Mouse (Mus musculus) monocyte, adult 2 months (primary cell): Measurements from ENCODE around the gene Slc7a9.

Experiments
- DNase-seq, 2 experiments: peaks; one replicate each; pipeline ENCODE4 v3.0.0; 2022; ENCODE audit warnings: low spot score in 2 of 2, low read depth in 1 of 2

The Slc7a9 gene

DNA sequence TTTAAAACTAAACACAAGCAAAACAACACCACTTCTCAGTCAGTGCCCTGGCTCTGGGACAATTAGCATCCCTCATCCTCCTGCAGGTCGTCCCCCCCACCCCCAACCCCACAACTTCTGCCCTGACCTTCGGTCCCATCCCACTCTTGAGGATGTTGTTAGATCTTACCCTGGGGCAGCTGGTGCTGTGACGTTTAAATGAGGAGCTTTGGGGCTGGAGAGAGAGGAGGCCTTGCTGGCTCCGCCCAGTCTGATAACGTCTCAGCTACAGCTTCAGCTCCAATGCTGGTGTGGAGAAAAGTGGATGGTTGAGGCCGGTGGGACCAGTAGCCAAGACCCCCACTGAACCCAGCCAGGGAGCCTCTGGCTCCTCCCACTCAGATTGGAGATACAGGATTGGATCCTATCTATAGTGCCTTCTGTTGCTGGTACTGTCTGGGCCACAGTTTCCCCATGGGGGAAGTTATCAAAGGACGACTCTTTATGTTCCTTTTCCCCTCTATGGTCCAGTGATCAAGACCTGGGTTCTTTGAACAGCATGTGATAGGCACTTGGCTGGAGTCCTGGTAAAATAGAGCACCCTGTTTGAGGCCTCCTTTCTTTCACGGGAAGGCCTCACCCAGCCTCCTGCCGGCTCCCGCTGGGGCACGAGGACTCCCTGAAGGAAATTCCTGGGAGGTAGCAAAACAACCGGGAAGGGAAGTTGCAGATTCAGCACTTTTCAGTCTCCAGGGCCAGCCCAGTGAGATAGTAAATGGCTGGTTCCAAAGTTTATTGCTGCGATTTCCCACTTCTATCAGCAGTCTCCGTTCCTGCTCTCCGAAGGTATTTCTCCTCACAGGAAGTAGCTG, at the start of gene Slc7a9:
Gene Slc7a9 (plus strand): TSS at position 801 of the 851 bp plus-strand sequence.
- DNase-seq, result no peak

DNA sequence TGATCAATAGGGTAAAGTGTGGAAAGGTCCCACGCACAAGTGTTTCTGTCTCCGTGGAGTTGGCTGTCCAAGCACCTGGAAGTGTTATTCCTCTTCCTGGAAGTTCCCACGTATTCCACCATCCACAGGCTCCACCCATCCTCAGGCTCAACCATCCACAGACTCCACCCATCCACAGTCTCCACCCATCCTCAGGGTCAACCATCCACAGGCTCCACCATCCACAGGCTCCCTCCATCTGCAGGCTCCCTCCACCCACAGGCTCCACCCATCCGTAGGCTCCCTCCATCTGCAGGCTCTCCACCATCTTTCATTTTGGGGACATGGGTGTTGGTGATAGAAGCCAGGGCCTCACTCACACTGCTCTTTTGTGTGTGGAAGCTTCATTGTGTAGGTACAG, 47.4 kb upstream of the Slc7a9 start:
- DNase-seq, result no peak

DNA sequence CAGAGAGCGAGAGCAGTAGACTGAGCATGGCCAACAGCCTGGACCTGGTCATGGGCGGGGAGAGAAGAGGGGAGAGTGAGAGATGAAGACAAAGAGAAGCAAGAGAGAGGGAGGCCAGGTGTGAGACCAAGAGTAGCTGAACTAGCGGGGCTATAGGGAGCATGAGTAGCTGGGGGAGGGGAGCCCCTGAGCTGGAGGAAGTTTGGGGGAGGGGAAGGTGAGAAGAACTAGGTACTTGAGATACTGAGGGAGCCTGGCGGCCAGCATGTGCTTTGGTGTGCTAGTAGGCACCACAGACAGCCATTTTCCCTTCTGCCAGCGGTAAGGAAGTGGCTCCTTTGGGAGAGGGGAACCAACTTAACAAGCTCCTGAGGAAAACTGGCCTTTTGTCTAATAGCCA, 33.4 kb upstream of the Slc7a9 start:
- no peak for DNase-seq

DNA sequence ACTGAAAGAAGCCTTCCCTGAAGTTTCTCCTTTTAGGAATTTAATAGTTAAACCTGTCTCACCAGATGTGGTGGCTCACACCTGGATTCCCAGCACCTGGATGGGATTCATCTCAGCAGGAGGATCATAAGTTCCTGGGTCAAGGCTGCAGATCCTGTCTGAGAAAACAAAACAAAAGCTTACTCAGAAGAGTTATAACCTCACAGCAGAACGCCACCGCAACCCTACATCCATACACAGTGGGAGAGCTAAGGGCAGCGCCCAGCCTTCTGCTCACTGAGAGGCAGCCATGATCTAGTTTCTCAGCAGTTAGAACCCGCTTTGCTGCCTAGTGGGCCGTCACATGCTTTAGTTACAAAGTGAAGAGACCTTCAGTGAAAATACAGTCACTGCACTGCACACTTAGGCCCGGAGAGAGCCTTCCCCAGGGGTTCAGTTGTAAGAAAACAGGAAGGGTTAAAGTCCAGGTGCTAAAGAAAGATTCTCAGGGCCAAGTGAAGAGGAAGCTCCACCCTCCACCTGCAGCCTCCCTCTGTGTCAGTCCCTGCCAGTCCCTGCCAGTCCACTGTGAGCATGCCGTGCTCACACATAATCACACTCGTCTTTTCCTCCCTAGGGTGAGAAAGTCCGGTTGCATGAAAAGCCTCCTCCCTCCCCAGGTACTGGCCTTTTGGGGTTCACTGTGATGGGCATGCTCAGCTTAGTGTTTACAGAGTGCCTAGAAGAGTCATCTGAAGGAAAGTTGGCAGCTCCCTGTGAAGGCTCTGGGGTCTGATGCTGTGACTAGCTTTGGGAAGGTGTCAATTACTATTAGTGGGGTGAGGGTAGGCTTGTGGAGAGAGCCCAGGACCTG, 32.6 kb upstream of the Slc7a9 start:
- DNase-seq, result no peak

GRCm38 (mm10) chr7:35416654-35416948, 32.0 kb upstream of the Slc7a9 start:
- no peak for DNase-seq

DNA sequence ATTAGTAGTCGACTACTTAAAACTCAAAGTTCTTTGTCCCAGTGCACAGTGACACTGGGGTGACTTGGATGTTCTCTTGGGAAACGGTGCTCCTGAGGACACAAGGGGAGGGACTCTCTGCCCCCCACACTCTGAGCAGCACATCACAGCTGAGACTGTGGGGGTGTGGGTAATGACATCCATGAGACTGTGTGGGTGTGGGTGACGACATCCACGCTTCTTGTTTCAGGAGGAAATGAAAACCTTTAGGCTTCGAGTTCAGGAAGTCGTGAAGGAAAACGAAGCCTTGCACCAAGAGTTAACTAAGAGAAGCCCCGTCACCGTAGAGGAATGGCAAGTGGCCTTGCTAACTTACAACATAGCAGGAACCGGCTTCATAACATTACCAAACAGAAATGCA, 25.5 kb upstream of the Slc7a9 start:
- no peak for DNase-seq

DNA sequence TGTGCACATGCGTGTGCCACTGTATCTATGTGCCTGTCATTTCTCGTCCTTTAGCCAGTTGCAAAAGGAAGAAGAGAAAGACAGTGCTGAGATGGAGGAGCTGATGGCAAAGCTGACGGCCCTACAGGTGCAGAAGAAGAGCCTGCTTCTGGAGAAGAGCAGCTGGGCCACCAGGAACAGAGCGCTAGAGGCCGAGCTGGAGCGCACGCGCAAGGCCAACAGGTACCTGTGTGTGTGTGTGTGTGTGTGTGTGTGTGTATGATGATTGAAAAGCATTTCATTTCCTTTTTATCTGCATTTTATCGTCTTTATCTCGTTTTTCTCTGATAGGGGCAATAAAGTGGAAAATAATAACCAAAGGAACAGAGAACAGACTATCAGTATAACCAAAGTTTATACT, 20.4 kb upstream of the Slc7a9 start:
- no peak for DNase-seq

- no peak for DNase-seq
These were observed 13.3 kb upstream of the Slc7a9 start for GRCm38 (mm10) chr7:35435266-35435665.

DNA sequence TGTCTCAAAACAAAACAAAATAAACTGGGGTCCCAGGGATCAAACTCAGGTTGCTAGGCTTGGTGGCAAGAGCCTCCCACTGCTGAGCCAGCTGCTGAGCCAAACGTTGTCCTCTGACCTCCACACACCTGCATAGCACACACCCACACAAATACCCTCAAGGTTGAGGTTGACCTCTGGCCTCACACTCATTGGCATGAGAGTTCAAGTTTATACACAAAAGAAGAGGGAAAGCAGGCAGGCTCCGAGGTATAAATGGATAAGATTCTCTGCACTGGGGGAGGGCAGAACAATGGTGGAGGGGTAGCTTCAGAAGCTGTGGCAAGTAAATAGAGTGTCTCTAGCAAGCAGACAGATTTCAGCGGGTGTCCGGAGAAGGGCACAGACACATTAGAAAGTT, 1.1 kb upstream of the Slc7a9 start:
- DNase-seq, result no peak

DNA sequence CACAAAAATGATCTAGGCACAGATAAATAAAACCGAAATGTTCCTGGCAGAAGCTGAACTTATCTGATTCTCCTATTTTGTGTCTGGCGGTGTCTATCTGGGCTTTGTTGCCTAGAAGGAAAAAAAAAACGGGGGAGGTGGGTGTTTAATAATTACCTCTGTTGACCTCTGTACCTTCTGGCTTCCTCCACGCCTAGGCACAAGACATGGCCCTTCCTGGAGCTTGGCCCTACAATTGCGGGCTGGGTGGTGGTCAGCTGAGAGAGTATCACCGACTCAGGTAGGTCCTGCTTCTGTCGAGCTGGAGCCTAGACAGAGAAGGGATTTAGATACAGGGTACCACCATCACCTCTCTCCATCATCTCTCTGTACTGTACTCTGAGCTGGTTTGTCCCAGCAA, 271 bp downstream of the Slc7a9 start:
- no peak for DNase-seq

GRCm38 (mm10) chr7:35456091-35456814, 7.7 kb downstream of the Slc7a9 start:
- DNase-seq, result no peak

- DNase-seq, result no peak
These were observed 12.4 kb downstream of the Slc7a9 start for GRCm38 (mm10) chr7:35460971-35461370.

DNA sequence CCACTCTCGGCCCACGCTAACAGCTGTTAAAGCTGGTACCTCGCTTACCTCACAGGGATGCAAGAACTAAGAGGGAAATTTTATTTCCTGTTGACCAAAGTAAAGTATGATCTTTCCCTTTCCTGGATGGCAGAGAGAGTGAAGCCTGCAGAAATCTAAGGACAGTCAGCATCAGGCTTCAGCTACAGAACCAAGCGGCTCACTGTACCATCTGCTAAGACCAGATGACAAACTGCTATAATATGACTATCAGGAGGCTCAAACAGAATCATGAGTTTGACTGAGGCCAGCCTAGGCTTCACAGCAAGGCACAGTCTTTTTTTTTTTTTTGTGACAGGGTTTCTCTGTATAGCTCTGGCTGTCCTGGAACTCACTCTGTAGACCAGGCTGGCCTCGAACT, 16.4 kb downstream of the Slc7a9 start:
- DNase-seq, result no peak

- DNase-seq, result no peak
These were observed 19.3 kb downstream of the Slc7a9 start for GRCm38 (mm10) chr7:35467856-35468255.

DNA sequence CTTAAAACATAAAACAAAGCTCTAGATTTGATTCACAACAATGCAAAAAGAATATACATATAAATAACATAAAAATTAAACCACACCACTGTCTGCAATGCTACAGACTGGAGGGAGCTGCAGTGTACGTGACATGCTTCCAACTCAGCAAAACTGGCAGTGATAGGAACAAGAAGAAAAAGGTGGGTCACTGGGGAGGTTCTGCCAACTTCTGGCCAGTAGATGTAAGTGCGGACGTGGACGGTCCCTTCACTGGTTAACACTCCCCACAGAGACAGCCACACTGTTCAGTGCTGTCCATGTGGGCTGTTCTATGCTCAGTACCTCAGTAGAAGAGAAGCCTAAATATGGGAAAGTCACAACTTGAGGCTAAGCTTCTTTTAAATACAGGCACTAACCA, 22.2 kb downstream of the Slc7a9 start:
- no peak for DNase-seq

DNA sequence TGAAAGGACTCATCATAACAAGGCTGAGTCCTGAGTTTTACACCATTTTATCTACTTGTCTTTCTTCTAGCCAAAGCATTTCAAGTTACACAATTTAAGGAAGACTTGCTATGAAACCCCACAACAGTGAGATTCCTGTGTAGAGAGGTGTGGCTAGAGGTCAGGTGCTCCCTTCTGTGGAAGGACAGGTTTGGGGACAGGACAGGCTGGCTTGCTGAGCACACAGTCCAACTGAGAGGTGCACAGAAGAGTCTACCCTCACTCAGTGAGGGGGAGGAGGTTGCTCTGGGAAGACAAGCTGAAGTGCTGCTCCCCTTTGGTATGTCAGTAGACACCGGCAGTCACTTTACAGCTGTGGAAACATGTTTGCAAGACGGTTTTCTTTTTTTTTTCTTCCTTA, 27.9 kb downstream of the Slc7a9 start:
- DNase-seq, result no peak

- no peak for DNase-seq
These were observed 36.5 kb downstream of the Slc7a9 start for GRCm38 (mm10) chr7:35485126-35485525.

DNA sequence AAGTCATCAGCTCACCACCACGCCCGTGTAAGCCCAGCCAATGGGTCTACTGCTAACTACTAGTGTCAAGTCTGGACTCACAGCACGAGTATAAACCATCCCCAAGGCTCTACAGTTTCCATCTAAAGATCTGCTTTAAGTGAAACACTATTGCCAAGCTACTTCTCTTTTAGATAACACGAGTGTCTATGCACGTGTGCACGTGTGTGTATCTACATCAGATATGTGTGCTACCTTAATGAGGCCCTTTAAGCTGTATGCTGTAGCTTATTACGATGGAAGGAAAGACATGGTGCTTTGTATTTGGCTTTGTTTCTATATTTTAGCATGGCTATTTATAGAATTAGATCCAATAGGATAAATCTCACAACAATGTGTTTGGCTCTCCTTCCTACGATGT, 38.0 kb downstream of the Slc7a9 start:
- DNase-seq, result no peak

DNA sequence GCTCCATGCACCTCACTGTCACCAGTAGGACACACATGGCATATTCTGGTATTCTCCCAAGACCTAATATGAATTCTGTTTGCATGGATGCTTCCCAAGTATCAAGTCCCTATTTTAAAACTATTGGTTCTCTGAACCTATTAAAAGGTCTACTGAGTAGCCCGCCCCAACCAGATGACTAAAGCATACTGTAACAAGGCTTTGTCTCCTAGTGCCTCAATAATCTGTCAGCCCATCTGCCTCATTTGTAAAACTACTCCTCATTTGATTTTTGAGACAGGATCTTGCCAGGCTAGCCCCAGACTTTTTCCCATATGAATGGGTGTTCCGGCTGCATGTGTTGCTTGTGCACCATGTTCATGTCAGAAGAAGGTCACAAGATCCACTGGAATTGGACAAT, 41.6 kb downstream of the Slc7a9 start:
- DNase-seq, result no peak

- DNase-seq, result no peak
These were observed 42.4 kb downstream of the Slc7a9 start for GRCm38 (mm10) chr7:35491005-35491404.

DNA sequence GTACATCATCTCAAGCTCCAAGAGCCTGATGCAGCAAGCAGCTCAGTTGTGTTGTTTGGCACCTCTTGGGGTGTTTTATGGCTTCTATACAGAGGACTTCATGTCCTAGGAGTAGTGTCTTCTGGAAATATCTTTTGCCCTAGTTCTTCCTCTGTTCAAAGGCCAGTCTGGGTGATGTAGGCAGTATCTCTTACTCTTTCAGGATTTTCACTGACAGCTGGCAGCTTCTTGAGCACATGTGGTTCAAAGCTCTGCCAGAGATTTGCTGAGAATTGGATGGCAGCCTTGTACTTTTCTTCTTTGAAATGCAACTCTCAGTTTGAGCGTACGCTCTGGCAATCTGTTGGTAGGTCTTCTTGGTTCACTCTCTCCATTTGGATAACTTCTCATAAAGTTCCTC, 48.9 kb downstream of the Slc7a9 start:
- no peak for DNase-seq

DNA sequence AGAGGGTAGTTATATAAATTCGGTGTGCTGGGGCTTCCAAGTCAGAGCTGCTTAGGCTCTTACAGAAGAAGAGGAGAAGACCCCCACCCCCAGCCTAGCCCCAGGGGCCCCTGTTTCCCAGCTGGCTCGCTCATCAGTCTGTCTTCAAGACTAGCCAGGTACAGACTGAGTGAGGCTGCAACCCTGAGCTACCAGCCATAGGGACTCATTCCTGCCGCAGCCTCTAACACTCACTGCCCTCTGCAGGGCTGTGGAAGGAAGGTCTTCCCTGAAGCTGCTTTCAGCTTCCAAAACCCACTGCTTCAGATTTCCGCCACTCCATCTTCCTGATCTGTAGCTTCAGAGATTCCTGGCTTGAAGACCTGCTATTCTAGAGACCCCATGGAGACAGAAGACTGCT, 53.4 kb downstream of the Slc7a9 start:
- no peak for DNase-seq
